In the genomic region with DNA sequence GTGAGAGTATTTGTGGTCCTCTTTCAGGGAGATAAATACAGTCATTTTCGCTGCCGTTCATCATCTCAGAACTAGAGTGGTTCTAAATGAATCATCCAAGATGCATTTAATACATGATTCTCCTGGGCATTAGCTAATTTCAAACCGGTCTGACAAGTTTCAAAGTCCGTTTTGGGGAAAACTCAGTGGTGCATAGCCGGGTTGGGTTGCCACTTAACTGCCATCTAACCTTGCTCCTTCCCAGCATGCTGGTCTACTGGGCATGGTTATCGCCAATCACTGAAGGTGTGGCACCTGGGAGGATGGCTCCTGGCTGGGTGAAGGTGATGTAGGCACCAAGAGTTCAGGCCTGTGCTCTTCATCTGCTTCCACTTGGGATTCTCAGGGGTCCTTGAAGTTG, we compare ENCODE assay signal across 11 mouse cellular contexts.
"Had no signal": no experiment of that assay in that cellular context is flagged by ENCODE, and none has a peak within 500 bp of the region (broad histone marks: within the 10 kb centered on the region; RNA-seq: fewer than 3 reads in every experiment).

No protein-coding gene starts in this region.

- H3K36me3 ChIP-seq: limb, embryonic 12.5 days; liver, embryonic 13.5 days; lung, embryonic 15.5 days; midbrain, embryonic 13.5 days had no signal

- ATAC-seq: liver, postnatal 0 days; midbrain, embryonic 13.5 days had no signal

- H3K27me3 ChIP-seq: limb, embryonic 12.5 days; liver, embryonic 13.5 days; lung, embryonic 15.5 days; midbrain, embryonic 13.5 days had no signal

- H3K4me1 ChIP-seq: lung, embryonic 15.5 days; midbrain, embryonic 13.5 days had no signal

- DNase-seq: layer of hippocampus, adult 9-11 months; layer of hippocampus, postnatal 36 days; liver; liver, embryonic 13.5 days; liver, postnatal 0 days; lung, postnatal 14 days; right cerebral cortex, postnatal 25 days had no signal

- H3K4me3 ChIP-seq: limb, embryonic 12.5 days; liver, embryonic 13.5 days; lung, embryonic 15.5 days; midbrain, embryonic 13.5 days had no signal

- H3K9ac ChIP-seq: limb, embryonic 12.5 days; liver, embryonic 13.5 days; liver, postnatal 0 days; lung, embryonic 15.5 days; midbrain, embryonic 13.5 days had no signal

- H3K4me2 ChIP-seq: limb, embryonic 12.5 days; liver, embryonic 13.5 days; lung, embryonic 15.5 days; midbrain, embryonic 13.5 days had no signal

- H3K9me3 ChIP-seq: limb, embryonic 12.5 days; liver, embryonic 13.5 days; lung, embryonic 15.5 days; midbrain, embryonic 13.5 days had no signal

- H3K27ac ChIP-seq: limb, embryonic 12.5 days; liver, embryonic 13.5 days; lung, embryonic 15.5 days; midbrain, embryonic 13.5 days; stomach, postnatal 0 days had no signal
